ENCODE assay signal across 7 mouse cellular contexts in genomic region chrX:7473814-7474213, GRCm38 (mm10).
DNase-seq lines count a peak whose midpoint lies in the region; ATAC-seq and TF ChIP-seq lines count a peak whose summit lies in the region.

No protein-coding gene starts in this region.

- 33% methylated on average over 2 of the region's 2 CpGs for WGBS in forebrain, postnatal 0 days
- 42% methylated on average over 2 of the region's 2 CpGs for WGBS in midbrain, embryonic 14.5 days

- peak; percentile 61 for DNase-seq in 416B (ENCODE audit: low read depth)
- DNase-seq in B cell, adult 2 months, result peak; percentile 13 to 17
- DNase-seq in brain, adult 2 months (ENCODE audit: low read depth, low spot score), result peak; percentile 86
- peak; percentile 58 for DNase-seq in forebrain, postnatal 0 days
- peak; percentile 30 to 52 for DNase-seq in layer of hippocampus, postnatal 14 days (ENCODE audit: low spot score in 2 of 2)
- DNase-seq in midbrain, embryonic 14.5 days, result peak; percentile 78
- peak; percentile 40 for DNase-seq in thymus, postnatal 0 days (ENCODE audit: low spot score)

- H3K4me1 ChIP-seq in forebrain, postnatal 0 days (ENCODE audit: insufficient read depth), result no peaks in the 10 kb centered on the region
- no peaks in the 10 kb centered on the region for H3K4me1 ChIP-seq in midbrain, embryonic 14.5 days (ENCODE audit: control insufficient read depth, insufficient read depth, low read length)

- peak; percentile 71 for TF ChIP-seq CTCF in forebrain, postnatal 0 days (IDR thresholded peaks at IDR 0.05; ENCODE audit: low read depth)

- no peak overlapping the region for H3K4me3 ChIP-seq in forebrain, postnatal 0 days (ENCODE audit: low read depth, low read length)
- H3K4me3 ChIP-seq in midbrain, embryonic 14.5 days (replicated peaks; ENCODE audit: low read depth, low read length), result no peak overlapping the region

- H3K9me3 ChIP-seq in forebrain, postnatal 0 days (ENCODE audit: low read length), result no peaks in the 10 kb centered on the region
- H3K9me3 ChIP-seq in midbrain, embryonic 14.5 days (ENCODE audit: control insufficient read depth, low read length), result no peaks in the 10 kb centered on the region

- no peak overlapping the region for H3K27ac ChIP-seq in forebrain, postnatal 0 days (ENCODE audit: low read depth, low read length)
- no peak overlapping the region for H3K27ac ChIP-seq in midbrain, embryonic 14.5 days (replicated peaks; ENCODE audit: low read depth, low read length)

- no peaks in the 10 kb centered on the region for H3K36me3 ChIP-seq in forebrain, postnatal 0 days (ENCODE audit: insufficient read depth)
- no peaks in the 10 kb centered on the region for H3K36me3 ChIP-seq in midbrain, embryonic 14.5 days (ENCODE audit: control insufficient read depth, insufficient read depth, low read length)

- ATAC-seq in forebrain, postnatal 0 days, result peak; percentile 83
- ATAC-seq in midbrain, embryonic 14.5 days (ENCODE audit: low FRiP score, low TSS enrichment), result no peak

- no peaks in the 10 kb centered on the region for H3K27me3 ChIP-seq in forebrain, postnatal 0 days (ENCODE audit: insufficient read depth, low read length)
- no peaks in the 10 kb centered on the region for H3K27me3 ChIP-seq in midbrain, embryonic 14.5 days (ENCODE audit: control insufficient read depth, insufficient read depth, low read length)

- H3K9ac ChIP-seq in forebrain, postnatal 0 days, result no peak overlapping the region
- no peak overlapping the region for H3K9ac ChIP-seq in midbrain, embryonic 14.5 days (replicated peaks; ENCODE audit: low read length)

- H3K4me2 ChIP-seq in forebrain, postnatal 0 days (ENCODE audit: low read depth), result no peak overlapping the region
- H3K4me2 ChIP-seq in midbrain, embryonic 14.5 days (ENCODE audit: low read length), result no peak overlapping the region

Comparison
In these comparisons a context has a peak if more than half of its experiments do, and no peak if none do; other contexts are left out.
1. DNase-seq: peak in every context shown above with its lines; median percentile 86 in brain, adult 2 months; 78 in midbrain, embryonic 14.5 days; 61 in 416B; 58 in forebrain, postnatal 0 days; 41 in layer of hippocampus, postnatal 14 days; 40 in thymus, postnatal 0 days; 15 in B cell, adult 2 months.